Mouse (Mus musculus): ENCODE results near the gene Ssh3.

GRCm38 (mm10) chr19:4211891-4212588, 56.9 kb downstream of the Ssh3 start:
- TF ChIP-seq CTCF (IDR thresholded peaks at IDR 0.05; ENCODE audit: borderline replicate concordance, insufficient read depth, low read depth, low read length) (no peak), POLR2A (IDR thresholded peaks at IDR 0.05; ENCODE audit: borderline replicate concordance, insufficient read depth, low read length) (no peak)
